Mouse (Mus musculus): ENCODE measurements around the gene G430095P16Rik.

- no peak for TF ChIP-seq POLR2A (IDR thresholded peaks at IDR 0.05; ENCODE audit: borderline replicate concordance, low read depth, low read length)
- TF ChIP-seq CTCF (IDR thresholded peaks at IDR 0.05; ENCODE audit: low read depth, low read length) = no peak
Measured at GRCm38 (mm10) chr8:84718476-84718875, 4.3 kb upstream of the G430095P16Rik start.

Measured in bone marrow macrophage, adult 2 months (primary cell).